Mouse (Mus musculus) kidney, postnatal 0 days (tissue): ENCODE measurements around the gene Chst8. TPM values are rescaled to one million over a fixed set of nuclear protein-coding genes. Genes with fewer than 3 reads are reported as not detected.

ENCODE experiments used
- ATAC-seq: fragments of 200-750 bp; cut with Nextera tagmentation; replicated peaks from 2 replicates; pipeline ENCODE4 v1.8.0; 2017; ENCODE audit warnings: low read depth, moderate number of reproducible peaks, moderate TSS enrichment, moderate library complexity; ENCODE audit not compliant: low FRiP score
- DNase-seq: peaks from one replicate; pipeline ENCODE4 v3.0.0-alpha.2; 2016; ENCODE audit warnings: low spot score
- H3K27ac ChIP-seq: fragments of 300-500 bp; sonication (generic); 2 replicates; pipeline ENCODE4 v1.5.1; 2014; ENCODE audit warnings: mild to moderate bottlenecking
- H3K27me3 ChIP-seq: fragments of 300-500 bp; sonication (generic); 2 replicates; pipeline ENCODE4 v1.6.1; 2014; ENCODE audit warnings: low read length, mixed read lengths; ENCODE audit not compliant: insufficient read depth
- H3K36me3 ChIP-seq: fragments of 300-500 bp; sonication (generic); 2 replicates; pipeline ENCODE4 v1.6.1; 2014; ENCODE audit warnings: low read length, mixed read lengths; ENCODE audit not compliant: insufficient read depth
- H3K4me1 ChIP-seq: fragments of 300-500 bp; sonication (generic); replicated peaks from 2 replicates; pipeline ENCODE4 v1.6.1; 2014; ENCODE audit warnings: antibody characterized with exemption, low read length, mixed read lengths; ENCODE audit not compliant: insufficient read depth
- H3K4me2 ChIP-seq: fragments of 300-500 bp; sonication (generic); 2 replicates; pipeline ENCODE4 v1.6.1; 2014; ENCODE audit warnings: mild to moderate bottlenecking, low read length, moderate library complexity, mixed read lengths
- H3K4me3 ChIP-seq: fragments of 300-500 bp; sonication (generic); replicated peaks from 2 replicates; pipeline ENCODE4 v1.5.1; 2014; ENCODE audit warnings: low read depth, low read length
- H3K9ac ChIP-seq: fragments of 300-500 bp; sonication (generic); 2 replicates; pipeline ENCODE4 v1.6.1; 2014; ENCODE audit warnings: low read depth, low read length
- H3K9me3 ChIP-seq: fragments of 300-500 bp; sonication (generic); replicated peaks from 2 replicates; pipeline ENCODE4 v1.6.1; 2016; ENCODE audit warnings: low read length, inconsistent platforms, mixed read lengths
- CTCF ChIP-seq: IDR thresholded peaks from 2 replicates; pipeline ENCODE4 v1.5.1; 2016; ENCODE audit warnings: antibody characterized with exemption, low read depth, mild to moderate bottlenecking, moderate library complexity
- WGBS: fragments of 180-500 bp; shearing (Covaris S2); extraction: QIAGEN DNeasy Blood & Tissue Kit; methylation state at CpG from one replicate; pipeline ENCODE4 v1.1.7; 2014; 5-methylcytosine and 5-hydroxymethylcytosine counted together
- polyA plus RNA-seq: library from polyadenylated mRNA; unstranded; fragments of >200 nt; fragmentation: Nextera tagmentation; extraction: Ambion mirVana; gene quantifications from 2 replicates; pipeline ENCODE4 v1.2.1, GENCODE M21; 2015

The Chst8 gene
- polyA plus RNA-seq, 1 experiment from 2014 or later: 14.1 TPM

- TF ChIP-seq CTCF: no peak
- WGBS: 47% methylated on average over 5 of the region's 5 CpGs
Measured at GRCm38 (mm10) chr7:34847410-34847809, 34.9 kb upstream of the Chst8 start.

GRCm38 (mm10) chr7:34838749-34839148, 26.2 kb upstream of the Chst8 start:
- H3K4me1 ChIP-seq: no peaks in the 10 kb centered on the region
- no peaks in the 10 kb centered on the region for H3K36me3 ChIP-seq
- H3K9ac ChIP-seq: no peak overlapping the region
- H3K27me3 ChIP-seq: no peaks in the 10 kb centered on the region
- ATAC-seq (no peak), DNase-seq (no peak)
- peak; percentile 33; the same call in 1 of the 2 replicates for TF ChIP-seq CTCF
- 95% methylated on average over 4 of the region's 4 CpGs for WGBS
- no peak overlapping the region for H3K27ac ChIP-seq
- H3K4me2 ChIP-seq: no peak overlapping the region
- no peaks in the 10 kb centered on the region for H3K9me3 ChIP-seq
- H3K4me3 ChIP-seq: no peak overlapping the region

More at GRCm38 (mm10) chr7:34847410-34847809, 34.9 kb upstream of the Chst8 start:
- Histone ChIP-seq H3K9me3 (no peaks in the 10 kb centered on the region), H3K4me3 (no peak overlapping the region), H3K4me2 (no peak overlapping the region), H3K27ac (no peak overlapping the region), H3K9ac (no peak overlapping the region), H3K36me3 (no peaks in the 10 kb centered on the region), H3K27me3 (no peaks in the 10 kb centered on the region), H3K4me1 (no peaks in the 10 kb centered on the region)
- DNase-seq: no peak
- no peak for ATAC-seq

DNA sequence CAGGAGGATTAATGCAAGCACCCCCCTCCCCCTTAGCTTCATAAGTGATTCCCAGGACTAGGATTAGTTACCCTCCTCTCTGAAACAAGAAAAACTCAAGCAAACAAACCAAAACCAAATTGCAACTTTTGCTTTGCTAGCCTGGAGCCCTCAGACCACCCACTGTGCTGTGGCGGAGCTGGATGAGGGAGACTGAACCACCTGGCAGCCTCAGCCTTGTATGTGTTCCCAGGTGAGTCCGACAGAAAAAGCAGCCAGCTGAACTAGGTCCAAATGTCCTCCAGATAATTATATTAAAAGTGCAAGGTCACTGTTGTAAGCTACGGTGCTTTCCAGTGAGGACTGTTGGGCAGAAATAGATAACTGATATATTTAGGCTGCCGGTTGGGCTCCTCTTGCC, 25.7 kb upstream of the Chst8 start:
- H3K9me3 ChIP-seq: no peaks in the 10 kb centered on the region
- H3K4me2 ChIP-seq: no peak overlapping the region
- H3K4me3 ChIP-seq: no peak overlapping the region
- H3K27me3 ChIP-seq: no peaks in the 10 kb centered on the region
- no peak overlapping the region for H3K9ac ChIP-seq
- DNase-seq: no peak
- no peak for TF ChIP-seq CTCF
- H3K4me1 ChIP-seq: no peaks in the 10 kb centered on the region
- H3K27ac ChIP-seq: no peak overlapping the region
- no peak for ATAC-seq
- 86% methylated on average over 4 of the region's 4 CpGs for WGBS
- no peaks in the 10 kb centered on the region for H3K36me3 ChIP-seq

DNA sequence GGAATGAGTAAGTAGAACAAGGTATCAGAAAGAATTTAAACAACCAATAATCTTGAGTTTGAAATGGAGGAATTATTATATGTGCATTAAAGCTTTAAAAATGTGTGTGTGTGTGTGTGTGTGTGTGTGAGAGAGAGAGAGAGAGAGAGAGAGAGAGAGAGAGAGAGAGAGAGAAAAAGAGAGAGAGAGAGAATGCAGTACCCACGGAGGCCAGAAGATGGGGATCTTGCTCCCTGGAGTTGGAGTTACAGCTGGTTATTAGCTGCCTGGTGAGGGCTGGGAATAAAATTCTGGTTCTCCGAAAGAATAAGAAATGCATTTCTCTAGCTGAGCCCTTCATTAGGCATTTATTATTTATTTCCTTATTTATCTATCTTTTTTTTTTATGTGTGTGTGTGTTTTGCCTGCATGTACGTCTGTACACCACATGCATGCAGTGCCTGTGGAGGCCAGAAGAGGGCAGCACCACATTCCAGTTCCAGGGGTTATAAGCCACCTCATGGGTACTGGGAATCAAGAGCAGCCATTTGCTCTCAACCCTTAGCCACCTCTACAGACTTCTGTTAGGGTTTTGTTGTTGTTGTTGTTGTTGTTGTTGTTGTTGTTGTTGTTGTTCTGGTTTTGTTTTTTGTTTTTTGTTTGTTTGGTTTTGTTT, 13.9 kb upstream of the Chst8 start:
- no peak for DNase-seq
- 59% methylated on average over 3 of the region's 3 CpGs for WGBS

DNA sequence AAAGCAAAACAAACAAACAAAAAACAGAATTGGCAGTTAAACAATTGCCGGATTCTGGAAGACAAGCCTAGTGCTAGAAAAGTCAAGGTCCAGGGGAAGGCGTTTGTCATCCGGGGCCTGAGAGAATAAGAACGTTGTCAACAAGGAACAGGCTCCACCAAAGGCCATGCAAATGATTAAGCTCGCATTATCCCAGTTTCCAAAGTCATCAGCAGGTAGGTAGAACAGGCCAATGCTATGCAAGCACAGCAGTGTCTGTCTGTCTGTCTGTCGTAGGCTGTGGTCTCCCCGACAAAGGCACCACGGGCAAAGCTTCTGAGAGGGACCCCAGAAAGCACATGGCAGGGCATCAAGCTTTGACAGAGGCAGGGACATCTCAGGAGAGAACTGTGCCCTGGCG, 9.1 kb upstream of the Chst8 start:
- Histone ChIP-seq H3K27me3 (no peaks in the 10 kb centered on the region), H3K4me1 (no peaks in the 10 kb centered on the region), H3K4me2 (no peak overlapping the region), H3K9me3 (no peaks in the 10 kb centered on the region), H3K27ac (no peak overlapping the region), H3K9ac (no peak overlapping the region), H3K4me3 (no peak overlapping the region), H3K36me3 (no peaks in the 10 kb centered on the region)
- ATAC-seq (no peak), DNase-seq (no peak)
- WGBS: 81% methylated on average over 9 of the region's 9 CpGs
- TF ChIP-seq CTCF: no peak

More for the DNA sequence above, 13.9 kb upstream of the Chst8 start:
- Histone ChIP-seq H3K9ac (no peak overlapping the region), H3K9me3 (no peaks in the 10 kb centered on the region), H3K4me2 (no peak overlapping the region), H3K27me3 (no peaks in the 10 kb centered on the region), H3K27ac (no peak overlapping the region), H3K4me1 (no peaks in the 10 kb centered on the region), H3K36me3 (no peaks in the 10 kb centered on the region), H3K4me3 (no peak overlapping the region)
- ATAC-seq: no peak
- TF ChIP-seq CTCF: peak; percentile 48

GRCm38 (mm10) chr7:34820554-34820953, 8.0 kb upstream of the Chst8 start:
- Histone ChIP-seq H3K36me3 (no peaks in the 10 kb centered on the region), H3K4me1 (no peaks in the 10 kb centered on the region), H3K27me3 (no peaks in the 10 kb centered on the region), H3K4me3 (no peak overlapping the region), H3K9me3 (no peaks in the 10 kb centered on the region), H3K9ac (no peak overlapping the region), H3K4me2 (no peak overlapping the region), H3K27ac (no peak overlapping the region)
- DNase-seq (peak; percentile 31), ATAC-seq (no peak)
- WGBS: 27% methylated on average over 6 of the region's 6 CpGs
- TF ChIP-seq CTCF: no peak

DNA sequence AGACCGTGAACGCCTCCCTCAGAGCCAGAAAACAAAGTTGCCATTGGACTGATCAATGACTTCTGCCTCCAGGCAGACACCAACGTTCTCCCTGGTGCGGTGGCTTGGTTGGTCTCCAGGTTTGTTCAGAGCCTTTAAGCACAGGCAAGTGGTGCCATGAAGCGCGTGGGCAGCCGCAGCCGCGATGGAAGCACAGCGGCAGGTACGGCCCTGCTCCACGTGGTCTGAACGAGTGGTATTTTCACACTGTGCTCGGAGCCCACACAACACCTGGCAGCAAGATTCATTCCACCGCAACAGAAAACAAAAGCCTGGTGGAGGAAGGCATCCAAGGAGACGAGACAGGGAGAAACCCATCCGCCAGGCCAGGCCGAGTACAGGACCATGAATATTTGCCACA, 7.3 kb upstream of the Chst8 start:
- TF ChIP-seq CTCF: no peak
- no peaks in the 10 kb centered on the region for H3K27me3 ChIP-seq
- no peak for DNase-seq
- no peaks in the 10 kb centered on the region for H3K36me3 ChIP-seq
- ATAC-seq: no peak
- H3K4me2 ChIP-seq: no peak overlapping the region
- no peak overlapping the region for H3K4me3 ChIP-seq
- H3K4me1 ChIP-seq: no peaks in the 10 kb centered on the region
- WGBS: 89% methylated on average over 18 of the region's 18 CpGs
- no peaks in the 10 kb centered on the region for H3K9me3 ChIP-seq
- H3K9ac ChIP-seq: no peak overlapping the region
- H3K27ac ChIP-seq: no peak overlapping the region
